Mouse (Mus musculus): Measurements from ENCODE around the gene Rap1gap2. TPM values are rescaled to one million over a fixed set of nuclear protein-coding genes. Genes with fewer than 3 reads are reported as not detected.

Gene Rap1gap2
- total RNA-seq (2021): 10 to 100 TPM; 10.8 to 13.2 TPM
- long read RNA-seq, experiment 1, partial matches to known transcripts: 1 of 2 reads
- long read RNA-seq, experiment 1, other reads (novel, unspliced or antisense): 1 of 2 reads
- long read RNA-seq, experiment 2, full-length matches to known transcripts: 1 of 3 reads
- long read RNA-seq, experiment 2, partial matches to known transcripts: 0 of 3 reads
- long read RNA-seq, experiment 2, other reads (novel, unspliced or antisense): 2 of 3 reads

- peak; percentile 49 for DNase-seq
These were observed at the start of gene Rap1gap2 for GRCm38 (mm10) chr11:74610545-74611176. Gene Rap1gap2 (minus strand): TSS chr11:74610915.

DNA sequence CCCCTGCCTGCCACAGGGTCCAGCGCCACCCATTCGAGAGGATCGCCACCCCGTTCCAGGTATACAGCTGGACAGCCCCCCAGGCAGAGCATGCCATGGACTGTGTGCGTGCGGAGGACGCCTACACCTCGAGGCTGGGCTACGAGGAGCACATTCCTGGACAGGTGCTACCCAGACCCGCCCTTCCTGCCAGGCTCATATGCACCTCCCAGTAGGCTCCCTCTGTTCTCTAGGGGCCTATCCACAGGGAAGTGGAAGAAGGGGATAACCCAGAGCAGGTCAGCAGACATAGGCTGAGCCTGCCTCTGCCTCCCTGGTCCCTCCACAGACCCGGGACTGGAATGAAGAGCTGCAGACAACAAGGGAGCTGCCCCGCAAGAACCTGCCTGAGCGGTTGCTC, 49.6 kb upstream of the Rap1gap2 start:
- no peak for DNase-seq

GRCm38 (mm10) chr11:74655941-74656340, 45.2 kb upstream of the Rap1gap2 start:
- no peak for DNase-seq

- peak; percentile 69 for DNase-seq
These were observed 42.7 kb upstream of the Rap1gap2 start for GRCm38 (mm10) chr11:74653385-74653784.

- DNase-seq: peak; percentile 85
These were observed 42.1 kb upstream of the Rap1gap2 start for GRCm38 (mm10) chr11:74652791-74653191.

- DNase-seq: no peak
These were observed 39.9 kb upstream of the Rap1gap2 start for GRCm38 (mm10) chr11:74650576-74651100.

- peak; percentile 77 for DNase-seq
These were observed 39.2 kb upstream of the Rap1gap2 start for GRCm38 (mm10) chr11:74649647-74650551.

DNA sequence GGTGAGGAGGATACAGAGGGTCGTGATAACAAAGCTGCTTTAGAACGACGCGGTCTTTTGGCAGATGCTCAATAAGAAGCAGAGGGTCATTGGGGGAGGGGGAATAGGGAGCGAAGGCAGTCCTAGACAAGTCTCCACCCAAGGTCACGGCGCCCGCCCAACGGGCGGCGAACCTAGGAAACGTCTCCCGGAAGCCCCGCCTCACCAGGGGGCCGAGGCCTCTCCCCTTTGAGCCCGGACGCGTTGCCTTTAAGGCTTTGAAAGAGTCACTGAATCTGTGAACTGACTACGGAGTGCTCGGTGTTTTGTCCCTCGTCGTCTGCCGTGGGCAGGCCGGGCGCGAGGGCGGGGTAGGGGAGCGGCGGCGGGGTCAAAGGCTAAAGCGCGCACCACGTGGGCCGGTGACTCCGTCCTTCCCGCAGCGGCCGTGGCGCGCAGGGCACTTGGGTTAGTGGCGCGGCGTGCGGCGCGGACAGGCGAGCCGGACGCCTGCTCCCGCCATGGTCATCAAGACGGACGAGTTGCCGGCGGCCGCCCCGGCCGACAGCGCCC, 38.5 kb upstream of the Rap1gap2 start, which contains the start of gene Cluh:
Cluh (plus strand) TSS at position 401 of the 552 bp plus-strand sequence.
- peak; percentile 99 for DNase-seq

DNA sequence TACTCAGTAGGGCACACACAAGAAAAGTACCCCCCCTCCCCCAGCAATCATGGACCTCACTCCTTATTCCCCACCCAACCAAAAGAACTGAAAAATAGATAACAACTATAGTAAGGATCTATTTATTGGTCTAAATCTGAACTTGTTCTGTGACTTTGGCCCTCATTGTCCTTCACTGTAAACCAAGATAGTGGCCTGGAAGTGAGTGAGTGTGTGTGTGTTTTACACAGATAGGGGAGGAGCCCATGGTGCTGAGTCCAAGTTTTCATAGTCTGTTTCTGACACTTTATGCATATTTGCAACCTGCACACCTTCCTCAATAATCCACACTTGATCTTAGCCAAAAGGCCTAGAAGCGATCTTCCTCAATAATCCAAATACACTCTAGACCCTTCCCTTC, 38.0 kb upstream of the Rap1gap2 start:
- peak; percentile 25 for DNase-seq

DNA sequence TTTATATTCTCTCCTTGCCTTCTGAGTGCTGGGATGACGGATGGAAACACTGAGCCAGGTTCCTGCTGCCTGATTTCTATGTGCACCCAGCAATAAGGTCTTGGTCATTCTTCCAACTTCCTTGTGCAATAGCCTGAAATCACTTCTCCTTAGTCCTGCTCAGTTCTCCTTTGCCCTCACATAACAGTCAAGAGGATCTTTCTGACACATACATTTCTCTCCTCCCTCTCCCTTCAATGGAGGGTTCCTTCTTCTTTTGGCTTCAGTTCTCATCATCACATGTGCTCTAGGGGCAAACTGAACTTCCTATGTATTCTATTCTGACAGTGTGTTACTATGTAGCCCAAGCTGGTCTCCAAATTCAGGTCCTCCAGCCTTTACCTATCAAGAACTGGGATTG, 37.3 kb upstream of the Rap1gap2 start:
- no peak for DNase-seq

DNA sequence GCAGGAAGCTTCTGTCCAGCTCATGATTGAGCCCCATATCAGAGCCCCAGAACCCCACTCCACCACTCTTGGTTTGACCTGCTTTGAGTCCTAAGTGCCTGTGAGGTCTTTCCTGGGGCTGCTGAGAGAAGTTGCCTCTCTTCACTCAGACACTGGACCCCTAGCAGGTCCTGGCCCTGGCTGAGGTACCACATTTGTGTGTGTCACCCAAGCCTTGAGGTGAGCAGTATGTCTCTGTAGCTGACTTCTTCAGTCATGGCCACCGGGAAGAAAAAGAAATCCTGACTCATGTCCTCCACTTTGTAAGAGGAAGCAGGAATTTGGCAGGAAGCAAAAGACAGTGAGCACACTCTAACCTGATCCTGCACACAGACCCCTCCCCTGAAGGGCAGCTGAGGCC, 28.9 kb upstream of the Rap1gap2 start:
- DNase-seq: no peak

DNA sequence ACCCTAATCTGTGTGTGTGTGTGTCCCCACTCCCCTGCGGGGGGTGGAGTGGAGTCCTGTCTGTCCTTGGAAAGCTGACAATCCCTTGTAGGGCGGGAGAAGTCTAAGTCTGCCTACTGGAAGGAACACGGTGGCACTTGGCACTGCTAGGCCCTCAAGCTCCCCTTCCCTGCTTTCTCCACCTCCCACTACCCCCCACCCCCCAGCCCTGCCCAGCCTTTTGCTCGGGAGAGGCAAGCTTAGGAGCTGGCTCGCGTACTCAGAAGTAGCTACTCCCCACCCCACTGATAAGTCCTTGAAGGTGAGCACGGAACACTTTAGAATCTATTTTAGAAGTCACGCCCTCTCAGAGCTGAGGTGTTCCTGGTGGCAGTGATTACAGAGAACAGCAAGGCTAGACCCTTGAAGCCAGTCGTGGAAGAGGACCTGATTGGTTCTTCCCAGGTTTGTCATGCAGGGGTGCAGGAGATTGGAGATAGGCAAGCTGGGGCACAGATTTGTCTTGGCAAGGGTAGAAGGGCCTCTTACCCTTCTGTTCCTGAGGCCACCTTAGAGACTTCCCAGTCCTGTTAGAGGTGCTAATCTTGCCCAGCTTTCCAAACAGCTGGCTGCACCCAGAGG, 28.2 kb upstream of the Rap1gap2 start:
- DNase-seq: peak; percentile 31

GRCm38 (mm10) chr11:74637971-74638790, 27.5 kb upstream of the Rap1gap2 start:
- DNase-seq: peak; percentile 90

GRCm38 (mm10) chr11:74637486-74637885, 26.8 kb upstream of the Rap1gap2 start:
- DNase-seq: no peak

GRCm38 (mm10) chr11:74634490-74635275, 24.0 kb upstream of the Rap1gap2 start:
- DNase-seq: peak; percentile 75

GRCm38 (mm10) chr11:74631880-74632789, 21.4 kb upstream of the Rap1gap2 start:
- no peak for DNase-seq

DNA sequence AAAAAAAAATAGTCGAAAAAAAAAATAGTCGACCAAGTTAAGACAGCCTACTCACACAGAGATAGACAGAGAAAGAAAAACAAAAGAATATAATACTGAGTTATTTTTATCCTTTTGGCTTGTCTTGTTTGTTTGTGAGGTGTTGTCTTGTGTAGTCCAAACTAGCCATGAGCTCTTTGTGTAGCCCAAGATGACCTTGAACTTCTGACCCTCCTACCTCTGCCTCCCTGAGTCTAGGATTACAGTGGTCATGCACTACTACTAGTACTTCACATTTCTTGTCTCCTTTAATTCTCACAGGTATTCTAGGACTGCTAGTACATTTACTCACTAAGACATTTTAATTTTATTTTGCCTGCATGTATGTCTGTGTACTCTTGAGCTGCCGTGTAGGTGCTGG, 16.8 kb upstream of the Rap1gap2 start:
- DNase-seq: no peak

- DNase-seq: no peak
These were observed 14.6 kb upstream of the Rap1gap2 start for GRCm38 (mm10) chr11:74625333-74625732.

GRCm38 (mm10) chr11:74623693-74624092, 13.0 kb upstream of the Rap1gap2 start:
- DNase-seq: peak; percentile 72
